Mouse (Mus musculus) kidney, postnatal 36 days (tissue): ENCODE results near the gene Tagln2.

ENCODE experiments used
- DNase-seq, 2 experiments: peaks; one replicate each; pipeline ENCODE4 v3.0.0; 2021 to 2022; ENCODE audit warnings: mixed read lengths in 2 of 2

The Tagln2 gene

DNA sequence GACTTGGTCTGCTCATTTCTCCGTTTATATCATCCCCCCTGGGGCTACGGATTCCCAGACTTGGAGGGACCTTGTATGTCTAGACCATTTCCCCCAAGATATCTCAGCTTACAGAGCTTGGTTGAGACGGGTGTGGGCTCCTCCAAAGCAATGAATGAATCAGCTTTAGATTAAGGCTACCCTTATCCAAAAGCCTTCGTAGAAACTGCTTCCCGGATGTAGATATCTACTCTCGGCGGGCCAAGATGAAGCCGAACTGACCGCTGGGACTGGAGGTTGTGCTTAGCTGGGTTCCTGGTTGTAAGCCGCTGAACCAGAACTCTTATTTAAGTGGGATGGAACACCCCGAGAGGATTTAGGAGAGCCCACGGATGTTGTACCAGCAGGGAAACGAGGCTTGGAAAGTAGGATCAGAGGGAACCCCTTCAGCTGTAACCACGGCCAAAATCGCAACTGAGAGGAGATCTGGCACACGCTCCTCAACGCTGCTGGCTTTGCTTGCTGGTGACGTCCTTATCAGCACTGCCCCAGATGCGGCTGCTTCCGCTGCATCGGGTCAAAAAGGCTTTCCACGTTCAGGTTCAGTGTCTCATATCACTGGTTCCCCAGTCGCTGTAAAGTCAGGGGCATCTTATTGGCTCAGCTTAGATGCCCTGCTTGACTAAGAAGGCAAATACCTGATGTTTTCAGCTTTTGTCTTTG is 26.7 kb downstream of the Tagln2 start:
- DNase-seq, result peak; percentile 57 to 65

DNA sequence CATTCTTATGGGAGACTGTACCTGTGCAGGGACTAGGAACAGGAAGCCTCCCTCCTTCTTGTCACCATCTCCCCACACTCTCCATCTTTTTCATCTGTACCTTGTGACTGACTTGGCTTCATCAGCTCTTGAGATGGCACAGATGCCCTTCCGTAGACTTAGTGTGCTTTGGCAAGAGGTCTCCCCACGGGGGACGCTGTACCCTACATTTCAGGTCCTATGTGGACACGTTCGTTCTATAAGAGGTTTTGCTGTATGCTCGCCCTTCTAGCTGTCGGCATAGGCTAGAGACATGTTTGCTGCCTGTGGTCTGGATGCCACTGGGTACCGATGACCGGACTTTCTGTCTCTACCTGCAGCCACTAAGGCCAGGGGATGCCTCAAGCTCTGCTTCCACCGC is 27.6 kb downstream of the Tagln2 start:
- DNase-seq, result no peak

DNA sequence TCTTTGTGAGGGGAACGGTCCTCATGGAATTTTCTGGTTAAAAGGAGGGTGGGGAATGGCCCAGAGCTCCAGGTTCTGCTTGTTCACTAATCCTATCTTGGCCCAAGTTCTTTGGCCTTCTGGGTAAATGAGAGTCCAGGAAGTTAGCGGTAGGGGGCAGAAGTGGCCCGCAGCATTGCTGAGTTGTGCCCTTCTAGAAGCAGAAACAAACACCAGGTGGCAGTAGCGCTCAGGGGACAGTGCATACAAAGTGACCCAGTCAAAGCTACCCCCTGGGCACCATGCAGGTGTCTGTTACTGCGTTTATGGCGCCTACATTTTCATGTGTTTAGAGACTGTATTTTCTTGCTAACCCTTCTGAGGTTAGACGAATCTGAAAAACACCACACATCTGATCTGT is 28.9 kb downstream of the Tagln2 start:
- peak; percentile 91 to 98 for DNase-seq

DNA sequence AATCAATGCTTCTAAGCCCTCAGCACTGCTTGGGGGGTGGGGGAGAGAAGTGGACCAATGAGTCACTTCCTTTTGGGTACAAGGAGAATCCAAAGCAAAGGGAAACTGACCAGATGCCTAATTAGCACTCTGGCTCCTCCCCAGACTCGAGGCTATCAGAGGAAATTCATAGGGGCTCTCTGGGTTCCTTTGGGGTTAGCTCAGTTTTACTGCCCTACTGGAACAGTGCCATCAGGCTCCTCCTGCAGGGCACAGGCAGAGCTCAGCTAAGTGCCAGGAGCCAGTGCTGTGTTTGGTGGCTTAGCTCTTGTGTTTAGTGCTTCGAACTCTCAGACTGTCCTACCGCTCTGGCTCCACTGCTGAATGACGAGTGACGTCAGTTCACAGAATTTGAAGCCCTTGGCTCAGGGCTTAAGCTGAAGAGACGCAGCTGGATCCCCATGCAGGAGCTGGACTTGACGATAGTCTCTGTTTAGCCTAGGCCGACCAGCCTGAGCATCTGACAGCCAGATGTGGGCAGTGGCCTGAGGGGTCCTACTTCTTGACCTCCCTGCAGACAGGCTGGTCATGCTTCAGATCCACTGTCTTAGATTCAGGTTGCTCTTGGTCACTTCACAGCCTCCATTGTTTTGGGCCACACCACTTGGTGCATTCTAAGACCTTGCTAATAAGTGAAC is 30.8 kb downstream of the Tagln2 start:
- DNase-seq, result no peak

DNA sequence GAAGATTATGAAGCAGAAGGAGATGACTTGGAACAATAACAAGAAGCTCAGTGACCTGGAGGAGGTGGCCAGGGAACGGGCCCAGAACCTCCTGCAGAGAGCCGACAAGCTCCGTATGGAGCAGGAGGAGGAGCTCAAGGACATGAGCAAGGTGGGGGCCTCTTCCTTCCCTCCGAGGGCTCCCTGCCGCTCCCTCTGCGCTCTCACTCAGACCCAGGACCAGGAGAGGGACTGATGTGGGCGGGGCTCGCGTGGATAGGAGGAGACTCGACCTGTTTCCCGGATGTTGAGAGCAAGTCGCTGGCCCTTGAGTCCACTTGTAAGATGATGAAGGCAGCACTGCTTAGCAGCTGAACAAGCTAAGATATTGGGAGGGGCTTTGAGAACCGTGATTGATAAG is 32.7 kb downstream of the Tagln2 start:
- peak in 1 of 2 experiments; percentile 66 for DNase-seq

DNA sequence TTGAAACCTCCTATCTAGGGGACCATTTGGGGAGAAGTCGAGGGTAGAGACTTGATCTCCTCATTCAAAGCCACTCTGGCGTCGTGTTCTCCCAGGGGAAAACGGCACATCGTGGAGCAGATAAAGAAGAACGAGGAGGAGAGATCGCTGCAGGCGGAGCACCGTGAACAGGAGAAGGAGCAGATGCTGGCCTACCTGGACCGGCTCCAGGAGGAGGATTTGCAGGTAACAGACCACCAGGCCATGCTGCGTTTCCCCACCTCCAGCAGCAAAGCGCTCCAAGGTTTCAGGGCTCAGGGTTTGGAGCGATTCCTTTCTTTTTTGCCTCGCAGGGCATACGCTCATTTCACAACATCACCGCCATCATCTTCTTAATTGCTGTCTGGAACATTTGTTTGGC is 35.3 kb downstream of the Tagln2 start:
- no peak for DNase-seq

DNA sequence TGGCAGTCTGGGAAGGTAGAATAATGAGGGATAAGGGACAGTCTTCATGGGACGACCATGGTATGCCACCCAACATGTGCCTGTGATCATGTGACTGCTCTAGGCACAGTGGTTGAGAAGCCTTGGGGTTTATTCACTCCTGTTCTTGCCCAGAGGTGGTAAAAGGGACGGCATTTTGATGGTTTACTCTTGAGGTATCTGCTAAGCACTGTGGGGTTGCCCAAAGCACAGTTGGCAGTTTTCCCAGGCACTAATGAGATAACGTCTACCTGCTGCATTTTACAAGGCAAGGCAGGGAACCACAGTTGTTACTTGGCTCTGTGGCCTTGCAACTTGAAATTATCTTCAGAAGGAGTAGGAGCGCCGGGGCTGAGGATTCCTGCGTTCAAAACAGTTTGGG is 40.0 kb downstream of the Tagln2 start:
- no peak for DNase-seq

DNA sequence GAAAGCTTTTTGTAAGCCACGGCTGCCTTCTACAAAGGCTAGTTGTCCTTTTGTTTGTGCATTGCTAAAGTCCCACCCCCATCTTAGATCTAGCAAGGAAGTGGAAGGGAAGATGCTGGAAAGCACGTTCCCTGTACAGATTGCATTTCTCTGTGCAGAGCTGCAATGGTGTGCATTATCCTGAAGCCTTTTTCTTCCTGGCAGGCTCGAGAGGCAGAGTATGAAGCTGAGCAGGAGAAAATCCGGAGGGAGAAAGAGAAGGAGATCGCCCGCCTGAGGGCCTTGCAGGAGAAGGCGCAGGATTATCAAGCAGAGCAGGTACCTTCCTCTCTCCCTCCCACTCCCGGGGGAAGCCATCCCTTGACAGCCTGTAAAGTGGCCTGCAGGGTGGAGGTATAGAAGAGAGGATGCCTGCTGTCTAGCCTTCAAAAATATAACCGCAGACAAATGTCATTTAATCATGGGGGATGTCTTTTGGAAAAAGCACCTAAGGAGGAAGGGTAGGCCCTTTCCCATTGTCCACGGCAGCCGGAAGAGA is 40.5 kb downstream of the Tagln2 start:
- no peak for DNase-seq

DNA sequence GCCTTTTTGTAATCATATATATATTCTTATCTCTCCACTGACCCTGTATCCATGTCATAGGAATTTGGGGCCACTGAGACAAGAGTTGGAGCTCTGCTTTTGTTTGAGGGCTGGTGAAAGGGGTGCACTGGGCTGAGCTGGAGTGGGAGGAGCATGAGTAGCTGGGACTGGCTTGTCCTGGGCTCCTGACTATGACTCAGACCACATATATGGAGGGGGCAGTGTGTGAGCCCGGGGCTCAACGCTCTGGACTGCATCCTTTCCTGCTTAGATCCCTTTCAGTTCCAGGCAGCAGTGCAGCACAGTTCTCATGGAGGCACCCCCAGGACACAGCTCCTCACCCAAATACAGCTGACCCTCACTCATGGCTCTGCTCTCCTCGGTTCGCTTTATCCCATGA is 46.2 kb downstream of the Tagln2 start:
- no peak for DNase-seq

DNA sequence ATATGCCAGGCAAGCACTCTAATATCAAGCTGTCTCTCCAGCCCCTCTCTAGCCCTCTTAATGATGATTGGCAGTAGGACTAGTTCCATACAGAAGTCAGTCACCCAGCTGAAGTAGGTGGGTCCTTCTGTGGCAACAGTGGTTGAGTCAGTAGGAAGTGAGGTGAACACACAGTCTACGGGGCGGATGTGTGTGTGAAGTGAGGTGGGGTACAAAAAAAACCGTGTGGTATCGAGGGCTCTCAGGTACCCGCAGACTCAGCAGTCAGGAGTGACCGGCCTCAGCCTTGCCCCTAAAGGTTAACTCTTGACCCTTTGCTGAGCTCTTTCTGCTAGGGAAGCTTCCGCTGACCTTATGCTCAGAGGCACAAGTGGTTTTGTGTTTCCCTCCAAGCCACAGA is 48.7 kb downstream of the Tagln2 start:
- DNase-seq, result no peak

DNA sequence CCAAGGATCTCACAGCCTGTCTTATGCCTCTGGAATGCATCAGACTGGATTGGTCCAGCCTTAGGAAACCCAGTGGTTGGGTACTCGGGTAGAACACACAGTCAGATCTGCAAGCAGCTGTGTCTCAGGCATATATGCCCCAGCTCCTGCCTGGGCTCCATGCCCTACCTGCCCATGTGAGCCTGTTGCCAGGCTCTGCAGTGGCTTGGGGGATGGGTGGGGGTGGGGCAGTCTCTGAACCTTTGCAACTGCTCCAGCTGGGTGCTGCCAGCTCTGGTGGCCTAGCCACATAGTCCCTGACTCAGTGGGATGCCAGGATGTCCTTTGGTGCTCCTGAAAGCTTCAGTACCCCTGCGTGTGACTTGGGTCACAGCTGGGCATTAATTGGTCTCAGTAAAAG is 49.5 kb downstream of the Tagln2 start:
- peak in 1 of 2 experiments; percentile 15 for DNase-seq

DNA sequence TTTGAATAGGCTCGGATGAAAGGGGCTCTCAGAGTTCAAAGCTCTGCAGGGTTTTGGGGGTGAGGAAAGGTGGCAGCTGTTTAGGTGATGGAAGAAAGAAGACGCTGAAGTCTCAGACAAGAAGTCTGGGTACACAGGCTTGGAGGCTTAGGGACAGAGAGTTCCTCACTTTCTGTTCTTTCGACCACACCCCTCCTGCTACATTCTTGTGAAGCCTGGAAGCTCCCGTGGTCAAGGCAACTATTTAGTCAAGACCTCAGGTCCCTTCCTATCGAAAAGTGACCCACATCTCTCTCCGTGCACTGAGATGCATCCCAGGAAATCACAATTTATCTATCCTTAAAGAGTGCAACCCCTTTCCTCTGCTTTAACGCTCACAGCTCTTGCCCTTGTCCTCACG is 49.9 kb downstream of the Tagln2 start:
- no peak for DNase-seq

DNA sequence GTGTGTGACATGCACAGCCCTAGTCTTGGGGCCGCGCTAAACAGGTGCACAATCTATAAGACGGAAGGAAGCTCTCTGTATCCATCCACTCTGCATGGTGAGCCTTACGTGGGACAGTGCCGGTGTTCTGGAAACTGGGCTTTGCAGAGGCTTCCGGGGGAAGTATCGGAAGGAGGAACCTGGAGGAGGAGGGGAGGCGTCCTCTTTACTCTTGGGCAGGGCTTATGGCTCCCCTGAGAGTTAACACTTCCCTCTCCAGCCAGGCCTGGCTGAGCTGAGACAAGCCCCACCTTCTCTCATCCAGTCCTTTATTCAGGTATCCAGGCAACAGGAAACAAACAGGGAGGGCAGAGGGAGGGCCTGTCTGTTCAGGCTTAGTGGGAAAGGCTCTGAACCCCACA is 50.7 kb downstream of the Tagln2 start:
- peak; percentile 62 to 66 for DNase-seq

DNA sequence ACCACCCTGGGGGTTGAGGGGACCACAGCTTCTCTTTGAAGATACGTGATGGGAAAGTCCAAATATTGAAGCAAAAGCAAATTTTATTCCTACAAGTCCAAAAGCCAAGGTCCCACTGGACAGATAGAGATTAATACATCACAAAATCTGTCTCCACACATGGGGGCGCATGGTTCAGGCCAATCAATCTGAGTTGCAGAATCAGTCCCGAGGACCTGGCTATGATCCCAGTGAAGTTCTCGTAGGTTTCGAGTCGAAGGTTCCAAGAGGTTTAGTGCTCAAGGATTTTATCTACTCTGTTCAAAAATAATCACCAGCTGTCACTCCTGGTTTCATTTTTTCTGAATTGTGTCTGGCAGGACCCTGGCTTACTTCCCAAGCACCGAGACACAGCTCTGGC is 51.2 kb downstream of the Tagln2 start:
- no peak for DNase-seq

DNA sequence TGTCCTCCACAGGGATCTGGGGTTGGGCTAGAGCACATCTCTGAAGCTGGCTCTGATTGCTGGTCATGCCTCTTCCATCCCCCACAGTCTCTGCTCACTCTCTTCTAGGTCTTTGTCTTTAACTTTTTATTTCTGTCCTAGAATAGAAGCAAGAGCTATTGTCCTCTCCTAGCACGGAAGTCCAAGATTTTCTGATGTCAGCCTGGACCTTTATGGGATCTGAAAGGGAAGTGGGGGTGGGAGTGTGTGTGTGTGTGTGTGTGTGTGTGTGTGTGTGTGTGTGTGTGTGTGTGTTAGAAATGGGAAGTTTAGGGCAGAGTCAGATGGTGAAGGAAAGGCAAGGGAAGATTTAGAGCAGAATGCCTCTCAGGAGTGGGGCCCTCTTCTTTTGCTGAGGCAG is 52.8 kb downstream of the Tagln2 start:
- DNase-seq, result peak; percentile 33 to 44

DNA sequence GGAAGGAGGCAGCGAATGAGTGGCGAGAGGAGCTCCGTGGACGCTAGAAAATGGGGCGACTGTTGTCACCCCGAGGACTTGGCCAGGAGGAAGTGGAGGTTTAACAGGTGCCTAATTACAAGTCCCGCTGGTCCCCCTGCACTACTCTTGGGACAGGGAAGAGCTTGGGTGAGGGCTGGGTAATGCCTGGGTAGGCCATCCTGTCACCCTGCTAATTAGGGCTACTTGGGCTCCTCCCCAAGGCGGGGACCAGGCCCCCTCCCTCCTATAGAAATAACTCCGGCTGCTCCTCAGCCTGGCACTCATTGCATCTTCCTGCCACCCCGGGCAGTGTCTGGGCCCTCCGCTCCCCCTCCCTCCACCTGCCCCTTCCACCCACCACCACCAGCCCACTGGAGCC is 55.8 kb downstream of the Tagln2 start, which contains the start of gene Vsig8:
Vsig8 (plus strand) TSS at position 301 of the 400 bp plus-strand sequence.
- no peak for DNase-seq
